Mouse (Mus musculus) thymus, adult 2 months (tissue): ENCODE measurements around the gene Gm12800.
"Not testable (repeated sequence)": the region's sequence is repeated elsewhere in the genome, so short reads cannot be mapped to it uniquely, and the experiment has no call there.

Source experiments
- CTCF ChIP-seq: fragments of 200-500 bp; IDR thresholded peaks from 2 replicates; pipeline ENCODE4 v1.5.1; 2012; ENCODE audit warnings: mild to moderate bottlenecking, control low read depth, low read length, moderate library complexity, borderline replicate concordance; ENCODE audit not compliant: control insufficient read depth, poor library complexity, insufficient read depth; ENCODE audit errors: extremely low read depth
- POLR2A ChIP-seq: fragments of 200-500 bp; IDR thresholded peaks from 2 replicates; pipeline ENCODE4 v1.6.1; 2012; ENCODE audit warnings: mild to moderate bottlenecking, low read length, control low read depth, moderate library complexity; ENCODE audit not compliant: control insufficient read depth, poor library complexity, insufficient read depth; ENCODE audit errors: extremely low read depth

DNA sequence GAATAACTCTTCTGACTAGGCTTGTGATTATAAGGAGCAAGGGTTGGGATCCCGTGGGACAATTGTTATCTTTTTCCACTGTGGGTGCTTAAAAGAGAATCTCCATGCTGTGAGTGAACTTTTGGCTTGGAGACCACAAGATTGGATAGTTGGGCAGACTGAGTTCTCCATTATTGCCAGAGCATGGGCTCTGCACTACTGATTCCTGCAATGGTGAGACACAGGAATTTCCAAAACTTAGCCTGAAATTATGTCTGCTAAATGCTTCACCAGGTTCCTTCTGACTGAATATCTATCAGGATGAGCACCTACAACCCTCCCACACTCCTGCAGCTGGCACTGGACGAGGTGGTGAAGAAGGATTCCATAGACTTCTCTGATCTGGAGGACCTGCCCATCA is 31.2 kb downstream of the Gm12800 start, which contains the start of gene Gm12794:
- TF ChIP-seq CTCF, POLR2A: not testable (repeated sequence)
